Mouse (Mus musculus): ENCODE measurements around the gene A1cf.

- TF ChIP-seq CTCF (IDR thresholded peaks at IDR 0.05; ENCODE audit: low read depth): no peak
- TF ChIP-seq EP300 (IDR thresholded peaks at IDR 0.05; ENCODE audit: low read depth): no peak
Measured at GRCm38 (mm10) chr19:31996916-31997315, 128.4 kb downstream of the A1cf start.

All from liver, postnatal 0 days (tissue).